Mouse (Mus musculus) bone marrow macrophage, adult 2 months (primary cell): Measurements from ENCODE around the gene Kif13a.

Experiments used
- CTCF ChIP-seq: IDR thresholded peaks from 2 replicates; pipeline ENCODE4 v1.5.1; 2012; ENCODE audit warnings: low read depth, mild to moderate bottlenecking, low read length, moderate library complexity
- POLR2A ChIP-seq: IDR thresholded peaks from 2 replicates; pipeline ENCODE4 v1.6.1; 2012; ENCODE audit warnings: mild to moderate bottlenecking, low read depth, low read length, borderline replicate concordance

- no peak for TF ChIP-seq CTCF
- no peak for TF ChIP-seq POLR2A
Observed at GRCm38 (mm10) chr13:46807901-46808300, 121.8 kb downstream of the Kif13a start.
